Mouse (Mus musculus): ENCODE results near the gene Stk39.

Stk39 gene

GRCm38 (mm10) chr2:68426074-68426473 lies 46.0 kb downstream of the Stk39 start:
- DNase-seq (ENCODE audit: low read depth in 2 of 2, low spot score in 2 of 2): no peak

GRCm38 (mm10) chr2:68421002-68421401 lies 51.1 kb downstream of the Stk39 start:
- no peak for DNase-seq (ENCODE audit: low read depth in 2 of 2, low spot score in 2 of 2)

- DNase-seq (ENCODE audit: low read depth in 2 of 2, low spot score in 2 of 2): no peak
These were observed 51.8 kb downstream of the Stk39 start for GRCm38 (mm10) chr2:68420223-68420622.

- DNase-seq (ENCODE audit: low read depth in 2 of 2, low spot score in 2 of 2): no peak
These were observed 52.3 kb downstream of the Stk39 start for GRCm38 (mm10) chr2:68419746-68420145.

- DNase-seq (ENCODE audit: low read depth in 2 of 2, low spot score in 2 of 2): no peak
These were observed 52.9 kb downstream of the Stk39 start for GRCm38 (mm10) chr2:68419165-68419564.

GRCm38 (mm10) chr2:68417081-68417480 lies 55.0 kb downstream of the Stk39 start:
- DNase-seq (ENCODE audit: low read depth in 2 of 2, low spot score in 2 of 2): no peak

- no peak for DNase-seq (ENCODE audit: low read depth in 2 of 2, low spot score in 2 of 2)
These were observed 56.4 kb downstream of the Stk39 start for GRCm38 (mm10) chr2:68415691-68416090.

GRCm38 (mm10) chr2:68412149-68412548 lies 59.9 kb downstream of the Stk39 start:
- DNase-seq (ENCODE audit: low read depth in 2 of 2, low spot score in 2 of 2): no peak

GRCm38 (mm10) chr2:68411201-68411600 lies 60.9 kb downstream of the Stk39 start:
- DNase-seq (ENCODE audit: low read depth in 2 of 2, low spot score in 2 of 2): no peak

- no peak for DNase-seq (ENCODE audit: low read depth in 2 of 2, low spot score in 2 of 2)
These were observed 62.3 kb downstream of the Stk39 start for GRCm38 (mm10) chr2:68409640-68410215.

- no peak for DNase-seq (ENCODE audit: low read depth in 2 of 2, low spot score in 2 of 2)
These were observed 63.6 kb downstream of the Stk39 start for GRCm38 (mm10) chr2:68408271-68408980.

- DNase-seq (ENCODE audit: low read depth in 2 of 2, low spot score in 2 of 2): no peak
These were observed 64.7 kb downstream of the Stk39 start for GRCm38 (mm10) chr2:68407179-68407950.

- DNase-seq (ENCODE audit: low read depth in 2 of 2, low spot score in 2 of 2): no peak
These were observed 65.4 kb downstream of the Stk39 start for GRCm38 (mm10) chr2:68406571-68407074.

GRCm38 (mm10) chr2:68405163-68405715 lies 66.8 kb downstream of the Stk39 start:
- no peak for DNase-seq (ENCODE audit: low read depth in 2 of 2, low spot score in 2 of 2)

GRCm38 (mm10) chr2:68404274-68405162 lies 67.5 kb downstream of the Stk39 start:
- no peak for DNase-seq (ENCODE audit: low read depth in 2 of 2, low spot score in 2 of 2)

GRCm38 (mm10) chr2:68393611-68394549 lies 78.2 kb downstream of the Stk39 start:
- DNase-seq (ENCODE audit: low read depth in 2 of 2, low spot score in 2 of 2): no peak

GRCm38 (mm10) chr2:68387824-68388582 lies 84.1 kb downstream of the Stk39 start:
- DNase-seq (ENCODE audit: low read depth in 2 of 2, low spot score in 2 of 2): no peak

GRCm38 (mm10) chr2:68386313-68386863 lies 85.7 kb downstream of the Stk39 start:
- DNase-seq (ENCODE audit: low read depth in 2 of 2, low spot score in 2 of 2): no peak

All from CD8-positive naive resting alpha-beta T cell, adult 2 months (primary cell).